Mouse (Mus musculus): ENCODE data around the gene Cenpn.

Gene Cenpn

GRCm38 (mm10) chr8:116921337-116922059 lies at the start of gene Cenpn, which contains the start of gene Cmc2:
Gene Cenpn (plus strand): TSS chr8:116921730.
Gene Cmc2 (minus strand): TSS chr8:116921455.
- peak; percentile 95 to 97 for DNase-seq

GRCm38 (mm10) chr8:116872761-116873342 lies 48.7 kb upstream of the Cenpn start:
- peak; percentile 16 to 27 for DNase-seq

GRCm38 (mm10) chr8:116873586-116873985 lies 47.9 kb upstream of the Cenpn start:
- no peak for DNase-seq

- no peak for DNase-seq
Measured at GRCm38 (mm10) chr8:116873986-116874385, 47.5 kb upstream of the Cenpn start.

- DNase-seq: no peak
Measured at GRCm38 (mm10) chr8:116875798-116876450, 45.6 kb upstream of the Cenpn start.

- no peak for DNase-seq
Measured at GRCm38 (mm10) chr8:116881396-116881795, 40.1 kb upstream of the Cenpn start.

GRCm38 (mm10) chr8:116887813-116888212 lies 33.7 kb upstream of the Cenpn start:
- peak in 1 of 2 experiments; percentile 18 for DNase-seq

GRCm38 (mm10) chr8:116891446-116891845 lies 30.1 kb upstream of the Cenpn start:
- no peak for DNase-seq

GRCm38 (mm10) chr8:116892130-116892529 lies 29.4 kb upstream of the Cenpn start:
- DNase-seq: no peak

GRCm38 (mm10) chr8:116892636-116893035 lies 28.9 kb upstream of the Cenpn start:
- no peak for DNase-seq

GRCm38 (mm10) chr8:116893938-116894337 lies 27.6 kb upstream of the Cenpn start:
- DNase-seq: no peak

GRCm38 (mm10) chr8:116895521-116895920 lies 26.0 kb upstream of the Cenpn start:
- no peak for DNase-seq

GRCm38 (mm10) chr8:116904736-116905135 lies 16.8 kb upstream of the Cenpn start:
- DNase-seq: no peak

- DNase-seq: no peak
Measured at GRCm38 (mm10) chr8:116905252-116905651, 16.3 kb upstream of the Cenpn start.

- DNase-seq: no peak
Measured at GRCm38 (mm10) chr8:116905836-116906235, 15.7 kb upstream of the Cenpn start.

GRCm38 (mm10) chr8:116921005-116921336 lies 559 bp upstream of the Cenpn start:
- DNase-seq: no peak

- DNase-seq: no peak
Measured at GRCm38 (mm10) chr8:116922060-116922757, 679 bp downstream of the Cenpn start.

GRCm38 (mm10) chr8:116923526-116923925 lies 2.0 kb downstream of the Cenpn start:
- DNase-seq: no peak

GRCm38 (mm10) chr8:116927880-116928279 lies 6.3 kb downstream of the Cenpn start:
- peak; percentile 73 to 78 for DNase-seq

GRCm38 (mm10) chr8:116928588-116928987 lies 7.1 kb downstream of the Cenpn start:
- DNase-seq: no peak

- no peak for DNase-seq
Measured at GRCm38 (mm10) chr8:116934976-116935375, 13.4 kb downstream of the Cenpn start.

GRCm38 (mm10) chr8:116935506-116935905 lies 14.0 kb downstream of the Cenpn start:
- DNase-seq: no peak

GRCm38 (mm10) chr8:116942284-116943058 lies 20.9 kb downstream of the Cenpn start:
- DNase-seq: no peak

Data from kidney, postnatal 4 days (tissue).